Mouse (Mus musculus) neutrophil, adult 59 days (primary cell): ENCODE results near the gene Gtf3c2. TPM values are rescaled to one million over a fixed set of nuclear protein-coding genes. Genes with fewer than 3 reads are reported as not detected.

Source experiments
- total RNA-seq, 2 experiments: library from RNA; stranded (reverse); gene quantifications; 1 replicate in 1 of 2; 2 replicates in 1 of 2; pipeline ENCODE4 v1.2.4; 2023

Gene Gtf3c2
- 10 to 100 TPM; 72.0 to 74.7 TPM for total RNA-seq

GRCm38 (mm10) chr5:31179766-31180630, at the start of gene Gtf3c2, which contains the start of gene Gm29609:
Gene Gtf3c2 (minus strand): TSS chr5:31180144.
Gene Gm29609 (minus strand): TSS chr5:31179911.

GRCm38 (mm10) chr5:31220448-31221303, 40.7 kb upstream of the Gtf3c2 start, which contains the start of gene Ppm1g:
Gene Ppm1g (minus strand): TSS chr5:31220687.

GRCm38 (mm10) chr5:31201742-31202590, 22.0 kb upstream of the Gtf3c2 start, which contains the start of gene Zfp513:
Gene Zfp513 (minus strand): TSS chr5:31202303.

GRCm38 (mm10) chr5:31192939-31193630, 13.1 kb upstream of the Gtf3c2 start, which contains the start of the genes Snx17 and Eif2b4:
Gene Snx17 (plus strand): TSS chr5:31193227.
Gene Eif2b4 (minus strand): TSS chr5:31193430.

GRCm38 (mm10) chr5:31154152-31154553, 25.8 kb downstream of the Gtf3c2 start, which contains the start of gene Mpv17:
Gene Mpv17 (minus strand): TSS chr5:31154251.

GRCm38 (mm10) chr5:31138241-31138967, 41.5 kb downstream of the Gtf3c2 start, which contains the start of gene Ucn:
Gene Ucn (minus strand): TSS chr5:31138829.

GRCm38 (mm10) chr5:31116354-31116753, 63.6 kb downstream of the Gtf3c2 start, which contains the start of gene Trim54:
Gene Trim54 (plus strand): TSS chr5:31116712.

GRCm38 (mm10) chr5:31108000-31108490, 71.9 kb downstream of the Gtf3c2 start, which contains the start of gene Slc30a3:
Gene Slc30a3 (minus strand): TSS chr5:31108237.

Other genes with a start within 250 kb of the Gtf3c2 start
- not detected for gene Cgref1, start 234.6 kb downstream of the Gtf3c2 start, total RNA-seq
- 100 to 1,000 TPM; 319 to 353 TPM for gene Preb, start 219.8 kb downstream of the Gtf3c2 start, total RNA-seq
- gene Tcf23, start 211.5 kb downstream of the Gtf3c2 start, total RNA-seq = not detected
- gene Atraid, start 131.8 kb downstream of the Gtf3c2 start, total RNA-seq = 10 to 100 TPM; 17.9 to 23.8 TPM
- 1 to 10 TPM; 2.4 to 3.2 TPM for gene Slc5a6, start 131.2 kb downstream of the Gtf3c2 start, total RNA-seq
- gene Cad, start 125.4 kb downstream of the Gtf3c2 start, total RNA-seq = 10 to 100 TPM; 17.6 to 19.8 TPM
- gene Dnajc5g, start 73.9 kb downstream of the Gtf3c2 start, total RNA-seq = not detected
- not detected for gene Slc30a3, start 71.9 kb downstream of the Gtf3c2 start, total RNA-seq
- not detected for gene Trim54, start 63.4 kb downstream of the Gtf3c2 start, total RNA-seq
- not detected for gene Ucn, start 41.3 kb downstream of the Gtf3c2 start, total RNA-seq
- 10 to 100 TPM in 1 of 2 experiments, 1 to 10 TPM in 1; 8.7 to 11.5 TPM for gene Mpv17, start 25.9 kb downstream of the Gtf3c2 start, total RNA-seq
- 1 to 10 TPM in 1 of 2 experiments, under 1 TPM in 1; 0.56 to 1.1 TPM for gene Gm29609, start 233 bp downstream of the Gtf3c2 start, total RNA-seq
- gene Snx17, start 13.1 kb upstream of the Gtf3c2 start, total RNA-seq = 10 to 100 TPM; 48.7 to 57.6 TPM
- 10 to 100 TPM; 21.2 to 27.4 TPM for gene Eif2b4, start 13.3 kb upstream of the Gtf3c2 start, total RNA-seq
- gene Zfp513, start 22.2 kb upstream of the Gtf3c2 start, total RNA-seq = 10 to 100 TPM; 27.5 to 31.2 TPM
- gene Ppm1g, start 40.5 kb upstream of the Gtf3c2 start, total RNA-seq = 10 to 100 TPM; 78.2 to 80.5 TPM
- 100 to 1,000 TPM; 185 to 192 TPM for gene Nrbp1, start 60.7 kb upstream of the Gtf3c2 start, total RNA-seq
- 1 to 10 TPM in 1 of 2 experiments, not detected in 1; 2.6 TPM for gene Gm9970, start 61.1 kb upstream of the Gtf3c2 start, total RNA-seq
- 10 to 100 TPM; 11.2 TPM for gene Krtcap3, start 71.5 kb upstream of the Gtf3c2 start, total RNA-seq
- gene Ift172, start 111.0 kb upstream of the Gtf3c2 start, total RNA-seq = 10 to 100 TPM in 1 of 2 experiments, 1 to 10 TPM in 1; 9.8 to 11.8 TPM
- not detected for gene Fndc4, start 115.9 kb upstream of the Gtf3c2 start, total RNA-seq
- gene Gckr, start 117.3 kb upstream of the Gtf3c2 start, total RNA-seq = not detected